Mouse (Mus musculus) G1E (cell line): Measurements from ENCODE around the gene Adora3.

ENCODE experiments used
- CTCF ChIP-seq: IDR thresholded peaks from 2 replicates; pipeline ENCODE4 v1.5.1; 2012; ENCODE audit warnings: low read depth, low read length, inconsistent platforms, mixed read lengths
- GATA1 ChIP-seq: IDR thresholded peaks from 2 replicates; pipeline ENCODE4 v1.6.1; 2012; ENCODE audit warnings: borderline replicate concordance, low read length, inconsistent platforms, mixed read lengths
- POLR2AphosphoS5 ChIP-seq: IDR thresholded peaks from 2 replicates; pipeline ENCODE4 v1.6.1; 2012; ENCODE audit warnings: low read depth, low read length, inconsistent platforms; ENCODE audit not compliant: insufficient replicate concordance

DNA sequence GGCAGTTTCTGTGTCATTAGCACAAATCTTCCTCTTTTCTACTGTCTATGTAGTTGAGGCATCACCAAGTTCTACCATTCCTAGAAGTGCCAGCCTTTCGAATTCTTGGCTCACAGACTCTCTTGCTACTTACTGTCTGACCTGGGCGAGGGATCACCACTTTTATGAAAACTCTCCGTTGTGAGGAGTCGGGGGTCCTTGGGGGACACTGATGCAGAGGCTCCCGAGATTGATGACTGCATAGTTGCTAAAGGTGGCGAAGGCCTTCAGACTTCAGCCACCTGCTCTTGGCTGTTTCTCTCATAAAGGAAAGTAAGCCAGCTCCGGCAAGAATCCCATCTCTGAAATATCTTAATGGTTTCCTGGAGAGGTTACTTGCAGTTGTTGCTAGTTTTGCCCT, 11.4 kb downstream of the Adora3 start:
- TF ChIP-seq CTCF: no peak
- no peak for TF ChIP-seq POLR2AphosphoS5
- TF ChIP-seq GATA1: no peak
